Mouse (Mus musculus) spleen, adult 2 months (tissue): Measurements from ENCODE around the gene Agtrap. TPM values are rescaled to one million over a fixed set of nuclear protein-coding genes. Genes with fewer than 3 reads are reported as not detected.

Experiments used
- DNase-seq, 2 experiments: peaks; one replicate each; pipeline versions ENCODE4 v3.0.0 to v3.0.0-alpha.2; 2012 to 2021; ENCODE audit warnings: low spot score in 2 of 2, low read depth in 1 of 2
- H3K27ac ChIP-seq: fragments of 200-500 bp; 2 replicates; pipeline ENCODE4 v1.5.1; 2012; ENCODE audit warnings: low read length, inconsistent platforms; ENCODE audit not compliant: insufficient read depth
- H3K27me3 ChIP-seq: fragments of 200-500 bp; 2 replicates; pipeline ENCODE4 v1.6.1; 2012; ENCODE audit warnings: mild to moderate bottlenecking, moderate library complexity, low read length, inconsistent platforms; ENCODE audit not compliant: control insufficient read depth, insufficient read depth
- H3K36me3 ChIP-seq: fragments of 200-500 bp; 2 replicates; pipeline ENCODE4 v1.6.1; 2012; ENCODE audit warnings: mild to moderate bottlenecking, low read length, inconsistent platforms; ENCODE audit not compliant: control insufficient read depth, insufficient read depth
- H3K4me1 ChIP-seq: fragments of 200-500 bp; 2 replicates; pipeline ENCODE4 v1.6.1; 2011; ENCODE audit warnings: inconsistent platforms; ENCODE audit not compliant: control insufficient read depth, insufficient read depth, insufficient read length
- H3K4me3 ChIP-seq: fragments of 200-500 bp; 2 replicates; pipeline ENCODE4 v1.5.1; 2011; ENCODE audit warnings: mild to moderate bottlenecking, inconsistent platforms; ENCODE audit not compliant: insufficient read depth, insufficient read length; ENCODE audit errors: extremely low read depth
- CTCF ChIP-seq: fragments of 200-500 bp; IDR thresholded peaks from 2 replicates; pipeline ENCODE4 v1.5.1; 2011; ENCODE audit warnings: mild to moderate bottlenecking, inconsistent platforms; ENCODE audit not compliant: insufficient read depth, insufficient read length, insufficient replicate concordance; ENCODE audit errors: extremely low read depth
- POLR2A ChIP-seq: fragments of 200-500 bp; IDR thresholded peaks from 2 replicates; pipeline ENCODE4 v1.6.1; 2011; ENCODE audit warnings: low read depth, low read length, inconsistent platforms
- WGBS: fragments of 180-500 bp; shearing (Covaris S2); methylation state at CpG from one replicate; pipeline ENCODE4 v1.1.7; 2018; 5-methylcytosine and 5-hydroxymethylcytosine counted together
- polyA plus RNA-seq: library from polyadenylated mRNA; depleted of rRNA; stranded (reverse); fragments of >200 nt; gene quantifications from 2 replicates; pipeline ENCODE4 v1.2.3, GENCODE M21; 2012

Gene Agtrap
- polyA plus RNA-seq, 1 experiment, result 24.2 TPM

GRCm38 (mm10) chr4:148104146-148104545 is 16.3 kb upstream of the Agtrap start:
- whole genome bisulfite sequencing, result 96% methylated on average over 3 of the region's 3 CpGs
- H3K4me1 ChIP-seq, result no peaks in the 10 kb centered on the region

GRCm38 (mm10) chr4:148101801-148102527 is 14.1 kb upstream of the Agtrap start:
- 16% methylated on average over 29 of the region's 29 CpGs for WGBS
- Histone ChIP-seq H3K27me3 (no peaks in the 10 kb centered on the region), H3K36me3 (no peaks in the 10 kb centered on the region), H3K27ac (no peak overlapping the region), H3K4me3 (peak overlapping the region; percentile 15; the same call in 1 of the 2 replicates), H3K4me1 (no peaks in the 10 kb centered on the region)
- DNase-seq, result peak in 1 of 2 experiments; percentile 33
- TF ChIP-seq POLR2A (no peak), CTCF (no peak)

More at GRCm38 (mm10) chr4:148104146-148104545, 16.3 kb upstream of the Agtrap start:
- no peaks in the 10 kb centered on the region for H3K27me3 ChIP-seq
- no peak overlapping the region for H3K27ac ChIP-seq
- no peak overlapping the region for H3K4me3 ChIP-seq
- TF ChIP-seq CTCF (no peak), POLR2A (no peak)
- no peak for DNase-seq
- no peaks in the 10 kb centered on the region for H3K36me3 ChIP-seq

DNA sequence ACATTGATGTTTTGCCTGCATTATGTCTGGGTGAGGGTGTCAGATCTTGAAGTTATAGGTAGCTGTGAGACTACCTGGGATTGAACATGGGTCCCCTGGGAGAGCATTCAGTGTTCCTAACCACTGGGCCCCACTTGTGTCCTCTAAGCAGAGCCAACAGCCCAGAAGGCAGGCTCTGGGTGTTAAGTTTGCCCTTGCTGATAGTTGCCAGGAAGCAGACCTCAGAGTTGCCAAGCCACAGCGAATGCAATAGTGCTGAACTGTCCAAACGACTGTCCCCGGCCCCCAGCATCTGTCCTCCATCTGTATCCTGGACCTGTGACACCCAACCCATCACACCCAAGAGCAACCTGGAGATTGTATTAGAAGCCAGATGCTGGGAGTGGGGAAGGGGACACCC is 10.8 kb upstream of the Agtrap start:
- Histone ChIP-seq H3K27ac (no peak overlapping the region), H3K36me3 (no peaks in the 10 kb centered on the region), H3K27me3 (no peaks in the 10 kb centered on the region), H3K4me3 (no peak overlapping the region), H3K4me1 (no peaks in the 10 kb centered on the region)
- WGBS, result 71% methylated on average over 3 of the region's 3 CpGs
- no peak for TF ChIP-seq CTCF
- no peak for TF ChIP-seq POLR2A
- no peak for DNase-seq

- Histone ChIP-seq H3K27ac (no peak overlapping the region), H3K27me3 (no peaks in the 10 kb centered on the region), H3K4me1 (no peaks in the 10 kb centered on the region), H3K4me3 (no peak overlapping the region), H3K36me3 (no peaks in the 10 kb centered on the region)
- whole genome bisulfite sequencing, result 79% methylated on average over 2 of the region's 2 CpGs
- DNase-seq, result no peak
- no peak for TF ChIP-seq CTCF
- no peak for TF ChIP-seq POLR2A
These were observed 10.1 kb upstream of the Agtrap start for GRCm38 (mm10) chr4:148097936-148098335.

GRCm38 (mm10) chr4:148095081-148095480 is 7.2 kb upstream of the Agtrap start:
- 86% methylated on average over 4 of the region's 4 CpGs for WGBS
- no peak overlapping the region for H3K27ac ChIP-seq
- H3K4me1 ChIP-seq, result no peaks in the 10 kb centered on the region
- H3K36me3 ChIP-seq, result no peaks in the 10 kb centered on the region
- no peaks in the 10 kb centered on the region for H3K27me3 ChIP-seq
- DNase-seq, result no peak
- H3K4me3 ChIP-seq, result no peak overlapping the region
- TF ChIP-seq CTCF, result no peak
- no peak for TF ChIP-seq POLR2A

GRCm38 (mm10) chr4:148094161-148094560 is 6.3 kb upstream of the Agtrap start:
- no peak overlapping the region for H3K27ac ChIP-seq
- TF ChIP-seq CTCF, result no peak
- no peak for TF ChIP-seq POLR2A
- 88% methylated on average over 5 of the region's 5 CpGs for WGBS
- H3K27me3 ChIP-seq, result no peaks in the 10 kb centered on the region
- DNase-seq, result no peak
- no peak overlapping the region for H3K4me3 ChIP-seq
- no peaks in the 10 kb centered on the region for H3K4me1 ChIP-seq
- H3K36me3 ChIP-seq, result no peaks in the 10 kb centered on the region
